Mouse (Mus musculus) testis, postnatal 14 days (tissue): ENCODE results near the gene Gpr146.

Source experiments
- DNase-seq: peaks from one replicate; pipeline ENCODE4 v3.0.0; 2021; ENCODE audit warnings: low spot score

Gpr146 gene

GRCm38 (mm10) chr5:139429818-139430341 is 52.4 kb downstream of the Gpr146 start:
- no peak for DNase-seq

GRCm38 (mm10) chr5:139432333-139432732 is 54.8 kb downstream of the Gpr146 start:
- DNase-seq = no peak

- no peak for DNase-seq
Measured at GRCm38 (mm10) chr5:139432747-139433508, 55.4 kb downstream of the Gpr146 start.

DNA sequence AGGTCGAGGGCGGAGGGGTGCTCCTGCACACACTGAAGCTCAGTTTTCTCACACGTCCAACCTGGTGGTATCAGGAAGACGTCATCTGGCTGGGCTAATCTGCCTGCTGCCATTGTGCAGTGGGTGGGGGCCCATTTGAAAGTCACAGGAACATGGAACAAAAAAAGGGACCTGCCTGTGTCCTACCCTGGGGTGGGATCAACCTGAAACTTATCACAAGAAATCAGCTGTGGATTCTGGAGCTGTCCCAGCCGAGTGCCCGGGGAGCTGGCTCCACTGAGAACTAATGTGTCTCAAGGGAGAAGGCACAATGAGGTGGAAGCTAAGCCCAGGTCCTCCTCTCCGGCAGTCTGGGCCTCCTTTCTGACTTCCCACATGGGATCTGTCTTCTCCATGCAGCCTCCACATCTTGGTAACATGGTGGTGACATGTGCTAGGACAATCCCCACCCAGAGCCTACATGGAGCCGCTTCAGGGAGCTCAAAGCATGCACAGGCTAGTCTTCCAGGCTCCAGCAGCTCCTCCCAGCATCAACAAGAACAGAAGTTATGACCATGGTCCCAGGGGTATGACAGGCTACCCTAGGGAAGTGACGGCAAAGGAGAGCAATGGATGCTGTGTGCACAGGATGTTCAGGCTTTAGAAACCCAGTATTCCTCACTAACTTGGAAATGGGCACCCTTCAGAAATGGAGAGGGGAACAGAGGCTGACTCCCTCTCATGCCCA is 56.5 kb downstream of the Gpr146 start:
- no peak for DNase-seq

- DNase-seq = peak; percentile 37
Measured at GRCm38 (mm10) chr5:139434940-139435339, 57.4 kb downstream of the Gpr146 start.

DNA sequence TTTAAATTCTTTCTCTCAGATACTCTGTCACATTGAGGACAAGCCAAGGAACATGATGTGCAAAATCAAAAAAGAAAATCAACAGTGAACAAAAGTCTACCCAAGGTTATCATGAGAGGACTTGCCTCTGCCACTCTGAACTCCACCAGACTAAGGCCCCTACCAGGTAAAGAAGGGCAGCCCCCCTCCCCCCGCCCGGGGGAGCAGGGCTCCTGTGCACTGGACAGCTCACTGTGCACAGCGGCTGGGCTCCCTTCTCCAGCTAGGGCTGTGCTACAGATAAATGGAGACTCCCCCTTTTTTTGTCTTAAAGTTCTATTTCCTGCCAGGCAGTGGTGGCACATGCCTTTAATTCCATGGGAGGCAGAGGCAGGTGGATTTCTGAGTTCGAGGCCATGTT is 60.3 kb downstream of the Gpr146 start:
- DNase-seq = peak; percentile 57

- DNase-seq = no peak
Measured at GRCm38 (mm10) chr5:139438440-139438839, 60.9 kb downstream of the Gpr146 start.

DNA sequence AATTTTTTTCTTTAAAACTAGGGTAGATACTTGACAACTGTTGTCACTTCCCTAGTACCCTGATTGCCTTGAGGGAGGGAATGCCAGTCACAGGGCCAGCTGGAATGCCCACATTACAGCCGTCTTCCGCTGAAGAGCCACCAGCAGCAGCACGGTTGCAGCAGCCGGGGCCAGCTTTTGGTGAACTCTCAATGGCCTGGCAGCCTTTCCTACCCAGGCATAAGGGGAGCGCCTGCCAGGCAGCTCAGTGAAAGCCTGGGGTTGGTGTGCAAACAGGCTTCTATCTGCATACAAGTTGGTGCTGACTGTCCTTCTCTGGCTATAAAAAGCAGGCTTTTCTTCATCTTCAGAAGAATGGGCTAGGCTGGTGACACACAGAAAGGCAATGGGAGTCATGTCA is 63.0 kb downstream of the Gpr146 start:
- DNase-seq = no peak

DNA sequence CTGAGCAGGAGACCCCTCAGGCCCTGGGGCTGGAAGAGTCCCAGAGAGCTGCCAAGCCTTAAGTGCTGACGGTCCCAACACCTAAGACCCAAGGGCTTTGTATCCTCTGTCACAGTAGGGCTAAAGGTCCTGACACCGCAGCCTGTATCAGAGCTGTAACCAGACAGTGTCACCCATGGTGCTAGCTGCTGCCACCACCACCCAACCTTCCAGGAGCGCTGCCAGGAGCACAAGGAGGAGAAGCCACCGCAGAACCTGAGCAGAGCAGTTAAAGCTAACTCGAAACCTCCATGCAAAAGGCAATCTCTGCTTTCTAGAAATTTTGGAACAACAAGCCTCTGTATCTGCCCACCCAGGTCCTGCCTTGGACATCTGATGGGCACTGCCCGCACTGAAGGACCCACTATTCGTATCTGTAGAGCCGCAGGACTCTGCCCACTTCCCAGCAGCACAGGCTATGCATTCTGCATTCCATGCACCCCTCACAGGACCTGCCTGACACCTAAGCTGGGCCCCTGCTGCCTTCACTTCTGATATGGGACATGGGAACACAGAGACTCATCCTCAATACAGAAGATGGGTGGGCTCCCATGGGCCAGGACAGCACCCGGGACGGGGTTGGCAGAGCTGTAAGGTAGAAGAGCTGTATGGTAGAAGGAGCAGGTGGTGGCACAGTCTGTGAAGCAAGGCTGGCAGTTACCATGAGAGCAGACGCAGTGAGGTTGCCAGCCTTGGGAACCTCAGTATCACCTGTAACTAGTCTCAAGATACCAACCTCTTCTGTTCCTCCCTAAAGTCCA is 63.6 kb downstream of the Gpr146 start:
- DNase-seq = no peak

GRCm38 (mm10) chr5:139441726-139442018 is 64.2 kb downstream of the Gpr146 start:
- no peak for DNase-seq

DNA sequence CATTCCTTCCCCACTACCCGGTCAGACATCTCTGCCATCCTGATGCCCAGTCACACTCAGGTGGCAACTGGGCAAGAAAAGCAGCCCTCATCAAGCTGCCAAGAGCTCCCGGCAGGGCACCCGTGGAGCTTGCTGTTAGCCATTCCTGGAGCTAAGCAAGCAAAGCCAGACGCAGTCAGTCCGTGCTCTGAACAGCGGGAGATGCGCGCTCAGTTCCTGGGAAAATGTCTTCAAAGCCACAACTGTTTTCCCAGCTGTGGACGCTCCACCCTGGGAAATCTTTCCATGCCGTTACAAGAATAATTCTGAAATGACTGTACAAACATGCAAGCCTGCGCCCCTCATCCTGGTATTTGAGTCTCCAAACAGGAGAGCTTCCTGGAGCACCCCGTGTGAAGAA is 64.9 kb downstream of the Gpr146 start:
- DNase-seq = no peak

DNA sequence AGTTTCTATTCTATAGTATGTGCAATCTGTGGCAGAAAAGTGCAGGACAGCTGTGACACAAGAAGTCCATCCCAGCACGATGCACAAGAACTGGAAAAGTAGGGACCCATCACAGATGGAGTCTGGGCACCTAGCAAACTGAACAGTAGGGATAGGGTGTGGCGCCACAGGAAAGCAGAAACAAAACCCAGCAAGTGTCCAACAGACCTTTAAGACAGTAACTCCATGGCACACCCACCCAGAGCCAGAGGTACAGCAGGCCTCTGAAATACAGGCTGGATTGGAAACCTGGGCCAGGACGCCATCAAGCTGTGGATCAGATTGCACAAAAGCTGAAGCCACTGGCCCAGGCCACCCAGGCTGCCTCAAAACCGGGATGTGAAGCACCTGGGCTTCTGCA is 65.5 kb downstream of the Gpr146 start:
- DNase-seq = no peak

DNA sequence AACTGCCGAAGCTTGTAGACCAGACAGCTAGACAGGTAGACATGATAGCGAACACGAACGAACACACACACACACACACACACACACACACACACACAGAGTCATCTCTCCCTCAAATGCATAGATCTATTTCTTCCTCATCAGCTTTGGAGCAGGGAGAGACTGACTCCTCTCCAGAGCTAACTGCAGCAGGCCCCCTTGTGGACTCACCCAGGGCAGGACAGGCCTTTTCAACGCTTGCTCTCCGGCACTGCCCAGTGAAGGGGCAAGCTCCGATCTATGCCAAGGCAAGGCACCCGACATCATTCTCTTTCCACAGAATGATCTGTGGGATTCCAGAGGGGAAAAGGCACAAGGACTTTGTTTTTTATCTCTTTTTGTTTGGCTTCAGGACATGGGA is 67.8 kb downstream of the Gpr146 start:
- DNase-seq = no peak
